Mouse (Mus musculus) adrenal gland, postnatal 14 days (tissue): ENCODE results near the gene Nthl1. TPM values are rescaled to one million over a fixed set of nuclear protein-coding genes. Genes with fewer than 3 reads are reported as not detected.

ENCODE experiments used
- microRNA-seq, 2 experiments: library from miRNA; unstranded; fragments of <30 nt; microRNA quantifications; one replicate each; pipeline ENCODE4 v1.2.0; 2021
- total RNA-seq: library from RNA; stranded (reverse); gene quantifications from 2 replicates; pipeline ENCODE4 v1.2.3, GENCODE M21; 2021

The Nthl1 gene
- total RNA-seq, 1 experiment from 2014 or later = 7.2 TPM

Small RNA genes within 50 kb of the gene (microRNA-seq; reads per million reads assigned to microRNA genes)
- gene Gm24589 = 0.38 to 0.43 reads per million in 2 experiments

Other genes starting within 250 kb of the Nthl1 start
- gene Rnps1, start 218.1 kb upstream of the Nthl1 start, total RNA-seq = 78.8 and 84.9 TPM in 2 replicates
- 505 and 573 TPM in 2 replicates for gene Eci1, start 206.0 kb upstream of the Nthl1 start, total RNA-seq
- 1.8 and 2.5 TPM in 2 replicates for gene Dnase1l2, start 189.6 kb upstream of the Nthl1 start, total RNA-seq
- gene E4f1, start 162.4 kb upstream of the Nthl1 start, total RNA-seq = 16.2 and 19.4 TPM in 2 replicates
- 55.8 and 59.0 TPM in 2 replicates for gene Pgp, start 162.3 kb upstream of the Nthl1 start, total RNA-seq
- gene Bricd5, start 158.8 kb upstream of the Nthl1 start, total RNA-seq = 0.75 TPM in 1 of 2 replicates, not detected in the other
- gene Mlst8, start 153.6 kb upstream of the Nthl1 start, total RNA-seq = 19.5 and 23.3 TPM in 2 replicates
- gene Caskin1, start 144.1 kb upstream of the Nthl1 start, total RNA-seq = 14.8 and 16.1 TPM in 2 replicates
- 85.4 and 101 TPM in 2 replicates for gene Traf7, start 104.7 kb upstream of the Nthl1 start, total RNA-seq
- gene Rab26, start 98.5 kb upstream of the Nthl1 start, total RNA-seq = 1.1 and 1.8 TPM in 2 replicates
- 42.2 and 44.3 TPM in 2 replicates for gene Pkd1, start 82.8 kb upstream of the Nthl1 start, total RNA-seq
- gene Tsc2, start 50 bp upstream of the Nthl1 start, total RNA-seq = 100 and 110 TPM in 2 replicates
- gene Slc9a3r2, start 17.6 kb downstream of the Nthl1 start, total RNA-seq = 90.2 and 99.1 TPM in 2 replicates
- gene Npw, start 25.8 kb downstream of the Nthl1 start, total RNA-seq = not detected in 2 replicates
- 44.5 and 47.4 TPM in 2 replicates for gene Zfp598, start 37.0 kb downstream of the Nthl1 start, total RNA-seq
- 1.8 and 5.7 TPM in 2 replicates for gene Syngr3, start 57.3 kb downstream of the Nthl1 start, total RNA-seq
- 36.0 and 39.3 TPM in 2 replicates for gene Gfer, start 63.5 kb downstream of the Nthl1 start, total RNA-seq
- 3.6 and 5.7 TPM in 2 replicates for gene Noxo1, start 63.6 kb downstream of the Nthl1 start, total RNA-seq
- 35.8 and 41.2 TPM in 2 replicates for gene Tbl3, start 75.0 kb downstream of the Nthl1 start, total RNA-seq
- not detected in 2 replicates for gene Rnf151, start 85.4 kb downstream of the Nthl1 start, total RNA-seq
- 702 and 762 TPM in 2 replicates for gene Rps2, start 85.4 kb downstream of the Nthl1 start, total RNA-seq
- gene Ndufb10, start 91.8 kb downstream of the Nthl1 start, total RNA-seq = 418 and 458 TPM in 2 replicates
- gene Rpl3l, start 95.1 kb downstream of the Nthl1 start, total RNA-seq = 0.53 TPM in 1 of 2 replicates, not detected in the other
- 73.2 and 98.3 TPM in 2 replicates for gene Msrb1, start 104.0 kb downstream of the Nthl1 start, total RNA-seq
- 2.0 and 2.4 TPM in 2 replicates for gene Hs3st6, start 120.3 kb downstream of the Nthl1 start, total RNA-seq
- 0.67 and 0.71 TPM in 2 replicates for gene Meiob, start 171.6 kb downstream of the Nthl1 start, total RNA-seq
- 122 and 150 TPM in 2 replicates for gene Hagh, start 207.5 kb downstream of the Nthl1 start, total RNA-seq
- gene Fahd1, start 217.7 kb downstream of the Nthl1 start, total RNA-seq = 40.6 and 43.0 TPM in 2 replicates
- gene Igfals, start 233.3 kb downstream of the Nthl1 start, total RNA-seq = 1.2 and 12.2 TPM in 2 replicates